ENCODE assay signal across 30 mouse cellular contexts in the genomic region with DNA sequence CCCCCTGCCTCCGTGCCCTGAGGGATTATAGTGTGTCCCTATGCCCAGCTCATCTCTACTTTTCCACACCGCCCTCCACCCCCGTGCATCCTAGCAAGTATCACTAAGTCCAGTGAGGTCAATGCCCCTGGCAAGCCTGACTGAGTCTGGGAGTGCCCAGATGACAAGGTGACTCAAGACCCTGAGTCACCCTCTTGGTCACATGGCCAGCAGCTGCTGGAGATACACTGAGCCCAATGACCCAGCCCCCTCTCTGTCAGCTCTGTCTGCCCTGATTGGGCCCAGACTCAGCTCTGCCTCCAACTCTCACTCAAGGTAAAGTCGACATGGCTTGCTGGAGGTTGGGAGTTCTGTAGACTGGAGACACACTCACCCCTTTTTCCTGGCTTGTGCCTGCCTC. TPM values are rescaled to one million over a fixed set of nuclear protein-coding genes. Genes with fewer than 3 reads are reported as not detected.
DNase-seq lines count a peak whose midpoint lies in the region; ATAC-seq and TF ChIP-seq lines count a peak whose summit lies in the region.
"Had no signal": no experiment of that assay in that cellular context is flagged by ENCODE, and none has a peak within 500 bp of the region (broad histone marks: within the 10 kb centered on the region; RNA-seq: fewer than 3 reads in every experiment).

No protein-coding gene starts in this region.

- H3K4me1 ChIP-seq in embryonic facial prominence, embryonic 12.5 days: no peaks in the 10 kb centered on the region
- 0 out of 2 replicates have a peak, but pooled peaks cover 4% of the 10 kb centered on the region for H3K4me1 ChIP-seq in embryonic facial prominence, embryonic 10.5 days
- H3K4me1 ChIP-seq: forebrain, embryonic 12.5 days; heart, embryonic 13.5 days; liver, embryonic 13.5 days; midbrain, embryonic 13.5 days; neural tube, embryonic 12.5 days had no signal

- H3K9ac ChIP-seq in embryonic facial prominence, embryonic 12.5 days: no peak overlapping the region
- H3K9ac ChIP-seq: forebrain, embryonic 12.5 days; heart, embryonic 13.5 days; liver, embryonic 13.5 days; lung, embryonic 14.5 days; midbrain, embryonic 13.5 days; neural tube, embryonic 12.5 days had no signal

- WGBS in embryonic facial prominence, embryonic 12.5 days: 69% methylated on average over 4 of the region's 4 CpGs
- 77% methylated on average over 4 of the region's 4 CpGs for WGBS in embryonic facial prominence, embryonic 10.5 days

- no peak for TF ChIP-seq CTCF in C2C12 (IDR thresholded peaks at IDR 0.05; ENCODE audit: control insufficient read depth, insufficient read depth, insufficient read length)

- no peak overlapping the region for H3K4me2 ChIP-seq in embryonic facial prominence, embryonic 12.5 days (replicated peaks)
- no peak overlapping the region for H3K4me2 ChIP-seq in myocyte (ENCODE audit: low read depth)
- H3K4me2 ChIP-seq: forebrain, embryonic 12.5 days; heart, embryonic 13.5 days; liver, embryonic 13.5 days; lung, embryonic 14.5 days; midbrain, embryonic 13.5 days; neural tube, embryonic 12.5 days had no signal

- no peak overlapping the region for H3K27ac ChIP-seq in embryonic facial prominence, embryonic 12.5 days
- no peak overlapping the region for H3K27ac ChIP-seq in embryonic facial prominence, embryonic 10.5 days (replicated peaks)
- H3K27ac ChIP-seq: forebrain, embryonic 12.5 days; heart, adult 2 months; heart, embryonic 13.5 days; hindbrain, postnatal 0 days; liver, embryonic 13.5 days; midbrain, embryonic 13.5 days; neural tube, embryonic 12.5 days had no signal

- ATAC-seq in embryonic facial prominence, embryonic 12.5 days (ENCODE audit: insufficient number of reproducible peaks, insufficient read depth, low FRiP score, low TSS enrichment): peak; percentile 41; the same call in 1 of the 2 replicates
- ATAC-seq: midbrain, embryonic 13.5 days had no signal

- H3K79me3 ChIP-seq in C2C12 (ENCODE audit: low read depth): no peaks in the 10 kb centered on the region

- no peaks in the 10 kb centered on the region for H3K27me3 ChIP-seq in embryonic facial prominence, embryonic 12.5 days
- H3K27me3 ChIP-seq in embryonic facial prominence, embryonic 10.5 days (replicated peaks; ENCODE audit: low read depth, poor library complexity, severe bottlenecking): no peaks in the 10 kb centered on the region
- H3K27me3 ChIP-seq in C2C12 (ENCODE audit: control insufficient read depth, insufficient read depth, insufficient read length): no peaks in the 10 kb centered on the region
- no peaks in the 10 kb centered on the region for H3K27me3 ChIP-seq in myocyte (ENCODE audit: control insufficient read depth, insufficient read depth, insufficient read length)
- H3K27me3 ChIP-seq: forebrain, embryonic 12.5 days; heart, embryonic 13.5 days; liver, embryonic 13.5 days; midbrain, embryonic 13.5 days; neural tube, embryonic 12.5 days had no signal

- H3K9me3 ChIP-seq in embryonic facial prominence, embryonic 12.5 days: no peaks in the 10 kb centered on the region
- no peaks in the 10 kb centered on the region for H3K9me3 ChIP-seq in embryonic facial prominence, embryonic 10.5 days
- H3K9me3 ChIP-seq: forebrain, embryonic 12.5 days; heart, embryonic 13.5 days; liver, embryonic 13.5 days; midbrain, embryonic 13.5 days; neural tube, embryonic 12.5 days had no signal

- H3ac ChIP-seq in C2C12 (ENCODE audit: control insufficient read depth, insufficient read length, low read depth): no peak overlapping the region
- H3ac ChIP-seq in myocyte (ENCODE audit: control insufficient read depth, insufficient read length): no peak overlapping the region

- H3K4me3 ChIP-seq in embryonic facial prominence, embryonic 12.5 days: no peak overlapping the region
- H3K4me3 ChIP-seq in embryonic facial prominence, embryonic 10.5 days: no peak overlapping the region
- H3K4me3 ChIP-seq in C2C12 (ENCODE audit: insufficient read depth, poor library complexity, severe bottlenecking): no peak overlapping the region
- H3K4me3 ChIP-seq in myocyte: no peak overlapping the region
- H3K4me3 ChIP-seq: forebrain, embryonic 12.5 days; heart, adult 2 months; heart, embryonic 13.5 days; liver, embryonic 13.5 days; midbrain, embryonic 13.5 days; neural tube, embryonic 12.5 days had no signal

- TF ChIP-seq POLR2A in myocyte (IDR thresholded peaks at IDR 0.05; ENCODE audit: insufficient read length, low read depth): no peak

- no peak for DNase-seq in embryonic facial prominence, embryonic 10.5 days (ENCODE audit: low spot score)
- DNase-seq in adrenal gland, adult 8-10 months: peak; percentile 69
- no peak for DNase-seq in cerebellum, postnatal 36 days
- DNase-seq in spleen, postnatal 14 days (ENCODE audit: low spot score in 2 of 2): no peak
- DNase-seq in spleen, adult 12 weeks (ENCODE audit: low spot score): no peak
- DNase-seq: B cell, adult 2 months; cerebellum, adult 11 months; cerebellum, adult 9-11 months; gastrocnemius, postnatal 36 days; heart, adult 2 months; heart, postnatal 14 days; kidney, adult 8-10 months; liver, embryonic 13.5 days; lung, embryonic 14.5 days; right cerebral cortex, postnatal 4 days had no signal

- no peaks in the 10 kb centered on the region for H3K36me3 ChIP-seq in embryonic facial prominence, embryonic 12.5 days
- no peaks in the 10 kb centered on the region for H3K36me3 ChIP-seq in embryonic facial prominence, embryonic 10.5 days (replicated peaks)
- H3K36me3 ChIP-seq in C2C12 (ENCODE audit: control insufficient read depth, insufficient read depth): no peaks in the 10 kb centered on the region
- no peaks in the 10 kb centered on the region for H3K36me3 ChIP-seq in myocyte (ENCODE audit: control insufficient read depth, insufficient read depth)
- H3K36me3 ChIP-seq: forebrain, embryonic 12.5 days; heart, embryonic 13.5 days; liver, embryonic 13.5 days; midbrain, embryonic 13.5 days; neural tube, embryonic 12.5 days had no signal

- H3K79me2 ChIP-seq in C2C12 (ENCODE audit: control insufficient read depth, insufficient read depth): no peaks in the 10 kb centered on the region
- no peaks in the 10 kb centered on the region for H3K79me2 ChIP-seq in myocyte (ENCODE audit: control insufficient read depth, insufficient read depth)

TF ChIP-seq in C2C12, 6 proteins besides CTCF, POLR2A, EP300 and RAD21:
- no peak for TF ChIP-seq CEBPB (IDR thresholded peaks at IDR 0.05; ENCODE audit: low read depth)
- TF ChIP-seq FOSL1 (IDR thresholded peaks at IDR 0.05; ENCODE audit: insufficient read depth, low read length, poor library complexity, severe bottlenecking): no peak
- no peak for TF ChIP-seq MYOG (IDR thresholded peaks at IDR 0.05; ENCODE audit: control insufficient read depth, extremely low read depth, insufficient read length)
- peak; percentile 79 for TF ChIP-seq USF1 (IDR thresholded peaks at IDR 0.05; ENCODE audit: low read depth)
- no peak for TF ChIP-seq MYOD1 (IDR thresholded peaks at IDR 0.05; ENCODE audit: control insufficient read depth, insufficient read length, low read depth)

TF ChIP-seq in myocyte, 11 proteins besides CTCF, POLR2A, EP300 and RAD21:
- peak; percentile 55 for TF ChIP-seq USF1 (IDR thresholded peaks at IDR 0.05; ENCODE audit: low read depth)
- no peak for TF ChIP-seq SRF (IDR thresholded peaks at IDR 0.05; ENCODE audit: control insufficient read depth, insufficient read length, low read depth)

RNA-seq across cellular contexts. Expression of gene Oas1d, which starts 23.5 kb away (rescaled TPM):
- polyA plus RNA-seq in embryonic facial prominence, embryonic 12.5 days (2016; fragmentation: Nextera tagmentation; extraction: Ambion mirVana): not detected in 2 replicates
- polyA plus RNA-seq in embryonic facial prominence, embryonic 10.5 days (2016; fragmentation: Nextera tagmentation; extraction: Ambion mirVana): not detected in 2 replicates
- not detected for polyA plus RNA-seq in C2C12 (2012; fragmentation: generic; extraction: Trizol)
- not detected for total RNA-seq in adrenal gland, adult 8-10 months (2022)
- not detected for polyA plus RNA-seq in myocyte (2012; fragmentation: generic; extraction: Trizol)
- total RNA-seq: gastrocnemius, postnatal 36 days; heart, adult 2 months; heart, postnatal 14 days; left cerebral cortex, adult 18-20 months; left cerebral cortex, postnatal 25 days; megakaryocyte, adult 5-6 weeks had no signal
- polyA plus RNA-seq: cortical plate, adult 2 months; embryonic facial prominence, embryonic 11.5 days; forebrain, embryonic 12.5 days; heart, adult 2 months; heart, embryonic 13.5 days; hindbrain, embryonic 11.5 days; limb, embryonic 14.5 days; liver, embryonic 13.5 days; lung, embryonic 14.5 days; midbrain, embryonic 13.5 days; neural tube, embryonic 12.5 days had no signal

RNA-seq across cellular contexts. Expression of gene Oas1a, which starts 30.5 kb away (rescaled TPM):
- 0.49 and 0.78 TPM in 2 replicates for polyA plus RNA-seq in embryonic facial prominence, embryonic 12.5 days (2016; fragmentation: Nextera tagmentation; extraction: Ambion mirVana)
- 0.30 and 0.59 TPM in 2 replicates for polyA plus RNA-seq in embryonic facial prominence, embryonic 10.5 days (2016; fragmentation: Nextera tagmentation; extraction: Ambion mirVana)
- polyA plus RNA-seq in C2C12 (2012; fragmentation: generic; extraction: Trizol) (0.02 TPM), myocyte (2012; fragmentation: generic; extraction: Trizol) (0.06 TPM)
- total RNA-seq in adrenal gland, adult 8-10 months (2022): 1 to 10 TPM; 2.6 to 3.8 (median 2.8) TPM

RNA-seq across cellular contexts. Expression of gene Oas1g, which starts 50.4 kb away (rescaled TPM):
- polyA plus RNA-seq in embryonic facial prominence, embryonic 12.5 days (2016; fragmentation: Nextera tagmentation; extraction: Ambion mirVana): 0.19 and 0.41 TPM in 2 replicates
- not detected in 2 replicates for polyA plus RNA-seq in embryonic facial prominence, embryonic 10.5 days (2016; fragmentation: Nextera tagmentation; extraction: Ambion mirVana)
- not detected for polyA plus RNA-seq in C2C12 (2012; fragmentation: generic; extraction: Trizol)
- 1 to 10 TPM in 3 of 4 experiments, under 1 TPM in 1; 0.38 to 1.3 (median 1.1) TPM for total RNA-seq in adrenal gland, adult 8-10 months (2022)
- not detected for polyA plus RNA-seq in myocyte (2012; fragmentation: generic; extraction: Trizol)
- total RNA-seq: heart, postnatal 14 days; left cerebral cortex, adult 18-20 months had no signal
- polyA plus RNA-seq: embryonic facial prominence, embryonic 11.5 days; forebrain, embryonic 12.5 days; lung, embryonic 14.5 days had no signal
